Mouse (Mus musculus) heart, adult 2 months (tissue): ENCODE data around the gene Wdr70.

Experiments
- CTCF ChIP-seq: fragments of 200-600 bp; IDR thresholded peaks from 2 replicates; pipeline ENCODE4 v1.8.1; 2022; ENCODE audit warnings: antibody characterized with exemption, mild to moderate bottlenecking, moderate library complexity
- EP300 ChIP-seq: fragments of 200-500 bp; IDR thresholded peaks from 2 replicates; pipeline ENCODE4 v1.6.1; 2011; ENCODE audit warnings: low read depth, low read length, control low read depth; ENCODE audit not compliant: insufficient read depth
- POLR2A ChIP-seq: fragments of 200-500 bp; IDR thresholded peaks from 2 replicates; pipeline ENCODE4 v1.6.1; 2011; ENCODE audit warnings: mild to moderate bottlenecking, low read depth, low read length, control low read depth; ENCODE audit not compliant: insufficient read depth

GRCm38 (mm10) chr15:7885106-7885505 is 213.9 kb downstream of the Wdr70 start:
- no peak for TF ChIP-seq POLR2A
- TF ChIP-seq CTCF, result no peak
- no peak for TF ChIP-seq EP300
